Mouse (Mus musculus): ENCODE measurements around the gene Maml2.

Maml2 gene

GRCm38 (mm10) chr9:13525561-13526255, 228.0 kb downstream of the Maml2 start:
- CTCF ChIA-PET = interaction anchor here (0.6 to 0.9 kb wide), 2 partner anchors 57 to 273 kb away, joined by 3 read pairs; no protein-coding TSS in a partner anchor

DNA sequence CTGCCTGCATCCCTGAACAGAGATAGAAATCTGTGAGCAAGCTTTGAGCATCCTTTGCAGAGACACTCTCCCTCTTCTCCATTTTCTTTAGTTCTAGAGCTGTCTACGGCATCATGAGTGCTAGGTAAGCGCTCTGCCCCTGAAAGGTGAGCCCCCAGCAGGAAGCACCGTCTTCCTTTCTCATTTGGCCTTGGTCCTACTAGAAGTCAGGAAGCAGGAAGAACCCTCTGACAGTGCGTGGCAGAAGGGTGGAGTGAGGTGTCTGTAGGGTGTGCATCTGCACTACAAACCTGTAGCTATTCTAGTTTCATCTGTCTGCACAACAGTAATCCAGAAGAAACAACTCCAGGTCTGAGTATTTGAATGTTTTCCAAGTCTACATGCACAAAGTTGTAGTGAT, 232.8 kb downstream of the Maml2 start:
- CTCF ChIA-PET = no interaction called here

DNA sequence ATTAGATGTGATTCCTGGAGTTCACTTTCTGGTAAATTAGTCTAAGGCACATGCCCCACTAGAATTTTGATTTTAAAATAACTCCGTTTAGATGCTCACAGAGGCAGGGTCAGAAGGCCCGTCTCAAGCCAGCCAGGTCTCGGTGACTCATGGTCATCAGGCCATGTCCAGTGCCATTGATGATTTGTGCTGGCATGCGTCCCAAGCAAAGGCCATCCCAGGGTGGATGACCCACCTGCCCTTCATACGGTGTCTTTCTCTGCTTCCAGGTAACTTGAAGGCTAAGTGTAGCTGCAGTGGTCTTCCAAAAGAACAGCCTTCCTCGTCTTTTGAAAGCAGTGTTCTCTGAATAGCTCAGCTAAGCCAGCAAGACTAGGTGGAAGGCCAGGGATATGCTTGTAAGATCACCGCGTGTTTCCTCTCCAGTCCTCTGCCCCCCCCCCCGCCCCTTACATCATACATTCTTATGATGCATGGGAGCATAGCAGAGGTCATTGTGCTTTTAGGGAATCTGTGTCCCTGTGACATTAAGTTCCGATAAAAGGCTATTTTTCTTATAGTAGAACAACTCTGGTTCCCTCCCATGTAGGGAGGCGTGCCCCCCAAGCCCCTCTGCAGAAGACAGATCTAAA, 235.4 kb downstream of the Maml2 start:
- CTCF ChIA-PET = interaction anchor here (0.7 kb wide), 1 partner anchor 262 kb away, joined by 3 read pairs; no protein-coding TSS in a partner anchor

DNA sequence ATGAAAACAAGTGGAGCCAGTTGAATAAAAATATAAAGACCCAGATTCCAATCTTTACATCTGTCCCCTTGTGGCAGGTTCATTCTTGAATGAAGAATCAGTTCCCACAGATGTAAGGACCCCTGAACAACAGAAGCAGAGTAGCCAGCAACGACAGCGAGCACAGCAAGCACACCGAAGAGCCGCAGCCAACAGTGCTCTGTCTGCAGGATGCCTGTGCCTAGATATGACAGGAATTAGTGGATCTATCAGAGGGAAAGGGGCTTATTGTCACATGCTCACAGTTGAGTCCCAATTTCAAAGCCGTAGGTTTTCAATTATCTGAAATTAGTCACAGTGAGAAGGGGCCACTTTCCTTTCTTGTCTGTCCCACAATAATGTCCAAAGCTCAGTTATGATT, 238.0 kb downstream of the Maml2 start:
- CTCF ChIA-PET = interaction anchor here (0.6 kb wide), 1 partner anchor 16 kb away, joined by 14 read pairs; no protein-coding TSS in a partner anchor

DNA sequence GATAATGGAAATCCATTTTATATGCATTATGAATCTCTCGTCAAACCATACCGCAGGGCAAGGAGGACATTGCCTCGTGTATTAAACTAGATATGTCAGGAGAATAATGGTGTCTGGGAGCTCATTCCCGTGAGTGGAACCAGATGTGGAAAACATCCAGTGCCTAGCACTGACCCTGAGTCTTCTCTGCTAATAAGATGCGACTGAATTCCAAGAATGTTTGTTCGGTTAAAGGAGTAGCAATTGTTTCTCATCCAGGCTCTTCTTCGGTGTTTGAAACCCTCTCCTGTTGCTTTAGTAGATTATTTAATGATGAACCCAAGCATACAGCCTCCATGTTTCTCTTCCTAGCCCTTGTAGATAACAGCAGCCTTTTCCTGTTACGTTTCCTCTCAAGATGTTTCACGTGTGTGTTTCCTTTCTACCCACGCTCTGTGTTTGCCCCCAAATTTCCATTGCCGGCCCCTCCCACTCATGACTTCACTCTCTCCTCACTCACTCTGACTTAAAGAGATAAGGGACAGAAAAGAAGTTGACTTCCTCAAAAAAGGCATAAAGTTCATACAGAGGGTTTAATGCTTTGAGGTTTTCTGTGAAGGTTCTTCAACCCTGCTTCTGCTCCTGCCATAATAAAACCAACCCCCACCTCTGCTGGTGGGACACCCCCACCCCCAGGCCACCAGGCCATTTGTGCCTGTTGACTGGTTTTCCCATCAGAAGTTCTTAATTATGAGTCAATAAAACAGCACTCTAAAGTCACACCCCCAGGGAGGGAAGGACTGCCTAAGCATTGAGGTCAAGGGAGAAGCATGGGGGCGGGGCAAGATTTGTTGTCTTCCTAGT, 238.9 kb downstream of the Maml2 start:
- CTCF ChIA-PET = interaction anchor here (0.6 kb wide), 1 partner anchor 15 kb away, joined by 14 read pairs; no protein-coding TSS in a partner anchor

DNA sequence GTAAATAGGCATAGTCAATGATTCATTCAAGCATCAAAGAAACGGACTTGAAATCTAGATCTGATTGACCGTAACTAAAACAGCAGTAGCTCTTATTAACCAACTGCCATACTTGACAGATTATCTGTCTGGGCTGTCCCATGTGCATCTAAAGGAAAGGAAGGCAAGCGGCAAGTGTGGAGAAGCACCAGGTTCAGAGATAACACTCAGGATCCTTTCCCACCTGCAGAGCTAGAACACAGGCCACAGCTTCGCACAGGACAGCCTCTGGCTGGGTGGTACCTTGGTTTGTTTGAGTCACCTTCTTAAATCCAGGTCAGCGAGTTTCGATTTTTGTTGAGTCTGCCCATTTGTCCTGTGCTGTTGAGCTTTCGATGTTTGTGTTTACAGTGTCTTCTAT, 240.4 kb downstream of the Maml2 start:
- CTCF ChIA-PET = no interaction called here

DNA sequence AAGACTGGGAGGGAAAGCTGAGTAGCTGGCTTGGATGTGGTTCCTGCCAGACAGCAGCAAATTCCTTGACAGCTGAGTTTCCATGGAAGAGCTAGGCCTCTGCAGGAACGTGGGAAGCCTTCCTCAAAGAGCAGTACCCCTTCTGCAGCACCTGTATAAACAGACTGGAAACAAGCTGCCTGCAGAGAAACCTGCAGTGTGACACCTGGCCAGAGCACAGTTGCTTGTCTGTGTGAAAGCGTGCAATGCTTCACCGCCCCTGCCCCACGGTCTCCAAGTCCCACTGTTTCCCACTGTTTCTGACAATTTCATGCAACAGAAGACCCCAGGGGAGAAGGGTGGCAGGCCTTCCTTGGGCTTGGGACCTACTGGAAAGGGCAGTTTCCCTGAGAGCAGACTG, 241.8 kb downstream of the Maml2 start:
- CTCF ChIA-PET = no interaction called here

GRCm38 (mm10) chr9:13540227-13540626, 242.5 kb downstream of the Maml2 start:
- CTCF ChIA-PET = no interaction called here

DNA sequence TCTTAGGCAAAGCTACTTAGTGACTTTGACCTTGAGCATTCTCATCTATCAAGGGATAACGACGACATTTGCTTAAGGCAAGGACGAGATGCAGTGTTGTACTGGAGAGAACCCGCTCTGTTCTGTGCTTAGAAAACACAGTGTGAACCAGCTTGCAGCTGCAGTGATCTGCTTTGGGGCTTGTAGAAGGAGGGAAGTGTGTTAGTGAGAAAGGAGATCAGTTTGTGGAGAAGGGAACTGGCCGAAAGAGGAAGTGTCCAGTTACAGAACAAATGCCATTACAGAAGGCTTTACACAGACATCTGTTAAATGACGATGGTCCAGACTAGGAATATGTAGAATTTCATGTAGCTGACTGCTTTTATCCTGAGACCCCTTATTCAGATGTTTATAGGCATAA, 243.0 kb downstream of the Maml2 start:
- CTCF ChIA-PET = interaction anchor here (0.6 kb wide), 1 partner anchor 10 kb away, joined by 4 read pairs; no protein-coding TSS in a partner anchor

- CTCF ChIA-PET = no interaction called here
Observed at GRCm38 (mm10) chr9:13543167-13543566, 245.4 kb downstream of the Maml2 start.

DNA sequence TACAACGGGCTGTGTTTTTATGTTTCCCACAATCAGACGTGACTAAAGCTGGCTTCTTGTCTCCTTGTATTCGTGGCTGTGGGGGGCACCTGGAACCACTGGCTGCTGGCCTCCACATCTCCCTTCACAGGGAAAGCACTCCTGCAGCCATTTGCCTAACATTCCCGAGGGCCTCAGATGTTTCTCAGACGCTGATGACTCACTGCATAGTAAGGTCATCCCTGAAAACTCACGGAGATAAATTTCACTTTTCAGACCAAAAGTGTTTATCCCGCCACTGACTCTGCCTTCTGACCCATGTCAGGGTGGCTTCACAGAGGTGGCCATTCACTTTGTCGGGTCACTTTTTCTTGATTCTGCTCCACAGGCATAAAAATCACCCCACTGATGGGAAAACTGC, 246.4 kb downstream of the Maml2 start:
- CTCF ChIA-PET = no interaction called here

GRCm38 (mm10) chr9:13545726-13546125, 248.0 kb downstream of the Maml2 start:
- CTCF ChIA-PET = no interaction called here

GRCm38 (mm10) chr9:13549911-13550310, 252.2 kb downstream of the Maml2 start:
- CTCF ChIA-PET = no interaction called here

DNA sequence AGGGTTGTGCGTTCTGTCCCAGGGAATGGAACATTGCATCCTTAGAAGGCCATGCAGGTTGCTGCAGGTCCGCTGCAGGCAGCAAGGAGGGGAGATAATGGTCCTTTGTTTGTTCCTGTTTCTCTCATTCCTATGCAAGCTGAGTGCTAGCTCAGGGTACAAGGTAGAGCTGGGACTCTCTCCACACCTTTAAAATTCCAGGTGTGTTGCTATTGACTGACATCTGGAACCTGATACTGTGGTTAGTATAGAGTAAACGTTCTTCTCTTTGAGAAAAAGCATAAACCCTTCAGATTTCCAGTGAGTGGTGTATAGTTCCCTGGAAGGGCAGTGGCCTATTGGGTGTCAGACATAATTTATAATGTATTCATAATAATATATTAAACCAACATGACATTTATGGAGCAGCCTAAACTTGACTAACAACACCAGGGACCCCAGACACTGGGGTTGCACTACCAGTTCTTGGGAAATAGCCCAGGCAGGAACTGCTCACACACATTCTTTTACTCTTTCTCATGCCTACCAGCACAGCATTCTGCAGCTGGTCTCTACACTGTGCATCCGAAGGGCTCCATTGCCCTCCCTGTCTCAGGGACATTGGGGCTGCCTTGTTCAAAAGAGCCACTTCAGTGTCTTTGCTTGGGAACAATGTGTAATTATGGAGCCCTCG, 254.8 kb downstream of the Maml2 start:
- CTCF ChIA-PET = no interaction called here

GRCm38 (mm10) chr9:13554773-13555172, 257.0 kb downstream of the Maml2 start:
- CTCF ChIA-PET = no interaction called here

- CTCF ChIA-PET = no interaction called here
Observed at GRCm38 (mm10) chr9:13555973-13556481, 258.3 kb downstream of the Maml2 start.

DNA sequence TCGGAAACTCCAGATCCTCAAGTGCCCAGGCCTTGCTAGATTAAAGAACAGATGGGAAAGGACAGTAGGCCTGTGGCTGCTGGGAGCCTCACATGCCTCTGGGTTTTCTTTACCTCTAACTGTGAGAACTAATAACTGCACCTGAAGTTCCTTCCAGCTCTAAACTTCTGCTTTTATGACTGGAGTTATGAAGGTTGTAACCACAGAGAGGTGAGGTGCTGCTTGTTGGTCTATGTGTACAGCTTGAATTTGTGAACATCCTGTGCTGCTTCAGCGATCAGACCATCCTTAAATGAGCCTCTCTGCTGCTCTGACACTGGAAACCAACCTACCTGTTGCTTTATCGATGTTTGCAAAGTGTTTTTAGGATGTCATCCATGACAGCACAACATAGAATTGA, 258.9 kb downstream of the Maml2 start:
- CTCF ChIA-PET = no interaction called here

DNA sequence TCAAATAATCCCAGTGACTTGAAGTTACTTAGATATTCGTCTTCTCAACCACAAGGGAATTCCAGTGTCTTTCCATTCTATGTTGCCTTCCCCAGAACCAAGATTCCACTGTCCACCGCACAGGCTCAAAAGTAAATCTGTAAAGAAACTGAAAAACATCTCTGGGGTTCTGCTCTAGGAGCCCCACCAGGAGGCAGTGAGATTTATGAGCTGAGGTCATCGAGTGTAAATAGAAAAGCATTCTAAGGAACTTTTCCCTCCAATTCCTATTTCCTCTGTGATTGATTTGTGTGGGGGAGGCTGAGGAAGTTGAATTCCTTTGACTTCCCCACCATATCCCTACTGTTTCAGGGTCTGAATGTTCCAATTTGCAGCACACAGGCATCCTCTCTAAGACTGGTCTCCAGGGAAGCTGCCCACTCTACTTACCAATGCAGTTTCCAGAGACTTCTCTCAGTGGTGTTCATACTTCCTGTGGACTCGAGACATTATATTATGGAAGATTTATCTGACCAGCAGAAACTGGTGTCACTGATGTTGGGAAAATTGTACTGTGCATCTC, 261.1 kb downstream of the Maml2 start:
- CTCF ChIA-PET = no interaction called here

- CTCF ChIA-PET = no interaction called here
Observed at GRCm38 (mm10) chr9:13560651-13561050, 262.9 kb downstream of the Maml2 start.

- CTCF ChIA-PET = no interaction called here
Observed at GRCm38 (mm10) chr9:13561335-13561734, 263.6 kb downstream of the Maml2 start.

All from spleen, embryonic (tissue).